8 mouse cellular contexts compared by ENCODE assay signal in the genomic region with DNA sequence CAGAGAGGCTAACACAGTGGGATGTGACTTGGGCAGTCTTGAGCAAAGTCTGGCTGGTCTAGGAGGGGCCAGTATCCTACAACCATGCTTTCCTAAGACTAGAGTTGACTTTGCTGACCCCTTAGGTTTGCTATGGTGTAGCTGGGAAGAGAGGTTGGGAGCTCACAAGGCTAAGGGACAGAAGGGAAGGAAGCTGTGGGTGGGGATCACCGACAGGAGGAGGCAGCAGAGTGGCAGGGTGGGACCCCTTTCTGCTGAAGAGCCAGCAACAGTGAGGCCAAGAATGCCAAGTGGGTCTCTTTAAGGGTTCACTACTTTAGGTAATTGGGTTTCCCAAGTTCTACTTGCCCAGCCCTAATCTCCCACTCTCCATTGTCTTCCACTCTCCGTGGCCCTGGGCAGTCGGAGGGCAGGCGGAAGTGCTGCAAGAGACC.
A peak's percentile ranks its signal among the peaks of the same experiment; 100 is the strongest.
DNase-seq lines count a peak whose midpoint lies in the region; ATAC-seq and TF ChIP-seq lines count a peak whose summit lies in the region.

No protein-coding gene starts in this region.

- H3K4me2 ChIP-seq in kidney, postnatal 0 days (ENCODE audit: low read length), result peak overlapping the region; percentile 77
- peak overlapping the region; percentile 55 for H3K4me2 ChIP-seq in forebrain, embryonic 14.5 days (ENCODE audit: low read length)
- H3K4me2 ChIP-seq in limb, embryonic 14.5 days (replicated peaks; ENCODE audit: low read depth, low read length, severe bottlenecking), result peak overlapping the region; percentile 70; the same call in 1 of the 2 replicates
- H3K4me2 ChIP-seq in neural tube, embryonic 15.5 days, result peak overlapping the region; percentile 77

- no peaks in the 10 kb centered on the region for H3K9me3 ChIP-seq in kidney, postnatal 0 days (replicated peaks; ENCODE audit: low read length)
- H3K9me3 ChIP-seq in forebrain, embryonic 14.5 days (replicated peaks; ENCODE audit: control insufficient read depth, low read length), result no peaks in the 10 kb centered on the region
- H3K9me3 ChIP-seq in limb, embryonic 14.5 days (ENCODE audit: control insufficient read depth, low read length), result no peaks in the 10 kb centered on the region
- H3K9me3 ChIP-seq in neural tube, embryonic 15.5 days (replicated peaks), result no peaks in the 10 kb centered on the region

- 27% methylated on average over 4 of the region's 4 CpGs for WGBS in kidney, postnatal 0 days
- 6% methylated on average over 4 of the region's 4 CpGs for WGBS in forebrain, embryonic 14.5 days
- WGBS in limb, embryonic 14.5 days, result 46% methylated on average over 4 of the region's 4 CpGs
- 13% methylated on average over 4 of the region's 4 CpGs for WGBS in neural tube, embryonic 15.5 days

- ATAC-seq in kidney, postnatal 0 days (replicated peaks; ENCODE audit: low FRiP score, low read depth), result no peak
- no peak for ATAC-seq in forebrain, embryonic 14.5 days
- no peak for ATAC-seq in limb, embryonic 14.5 days (ENCODE audit: low FRiP score, low read depth)
- ATAC-seq in neural tube, embryonic 15.5 days (ENCODE audit: low FRiP score), result no peak

- H3K27me3 ChIP-seq in kidney, postnatal 0 days (ENCODE audit: insufficient read depth, low read length), result no peaks in the 10 kb centered on the region
- H3K27me3 ChIP-seq in forebrain, embryonic 14.5 days (replicated peaks; ENCODE audit: control insufficient read depth, insufficient read depth, low read length), result no peaks in the 10 kb centered on the region
- no peaks in the 10 kb centered on the region for H3K27me3 ChIP-seq in limb, embryonic 14.5 days (ENCODE audit: control insufficient read depth, insufficient read depth, low read length)
- no peaks in the 10 kb centered on the region for H3K27me3 ChIP-seq in neural tube, embryonic 15.5 days (replicated peaks)

- H3K9ac ChIP-seq in kidney, postnatal 0 days (ENCODE audit: low read depth, low read length), result peak overlapping the region; percentile 1; the same call in 1 of the 2 replicates
- peak overlapping the region; percentile 73 for H3K9ac ChIP-seq in forebrain, embryonic 14.5 days (ENCODE audit: low read length)
- H3K9ac ChIP-seq in limb, embryonic 14.5 days (ENCODE audit: low read depth, low read length, severe bottlenecking), result no peak overlapping the region
- H3K9ac ChIP-seq in neural tube, embryonic 15.5 days (replicated peaks), result no peak overlapping the region

- TF ChIP-seq POLR2A in limb, embryonic 14.5 days (IDR thresholded peaks at IDR 0.05; ENCODE audit: borderline replicate concordance, extremely low read depth, insufficient read depth, insufficient read length), result no peak

- H3K27ac ChIP-seq in kidney, postnatal 0 days, result peak overlapping the region; percentile 87
- peak overlapping the region; percentile 98 for H3K27ac ChIP-seq in forebrain, embryonic 14.5 days (ENCODE audit: low read depth, low read length)
- H3K27ac ChIP-seq in limb, embryonic 14.5 days (replicated peaks; ENCODE audit: low read depth, low read length), result no peak overlapping the region
- peak overlapping the region; percentile 81 for H3K27ac ChIP-seq in neural tube, embryonic 15.5 days (replicated peaks)

- peak; percentile 31 for TF ChIP-seq CTCF in kidney, postnatal 0 days (IDR thresholded peaks at IDR 0.05; ENCODE audit: low read depth)

- H3K4me1 ChIP-seq in kidney, postnatal 0 days (replicated peaks; ENCODE audit: insufficient read depth, low read length), result peaks cover 23% of the 10 kb centered on the region
- peaks cover 21% of the 10 kb centered on the region for H3K4me1 ChIP-seq in forebrain, embryonic 14.5 days (ENCODE audit: control insufficient read depth, insufficient read depth, low read length)
- peaks cover 17% of the 10 kb centered on the region for H3K4me1 ChIP-seq in limb, embryonic 14.5 days (ENCODE audit: control insufficient read depth, insufficient read depth, low read length)
- peaks cover 24% of the 10 kb centered on the region for H3K4me1 ChIP-seq in neural tube, embryonic 15.5 days

- peak; percentile 39 for DNase-seq in kidney, postnatal 0 days (ENCODE audit: low spot score)
- DNase-seq in kidney, adult 9 months, result no peak
- no peak for DNase-seq in forebrain, embryonic 14.5 days (ENCODE audit: low spot score)
- no peak for DNase-seq in limb, embryonic 14.5 days (ENCODE audit: low spot score)
- no peak for DNase-seq in right cerebral cortex, adult 2 months (ENCODE audit: low spot score in 2 of 2)
- no peak for DNase-seq in T-cell, adult 2 months (ENCODE audit: low spot score)
- DNase-seq in cerebellum, postnatal 36 days, result no peak

- H3K4me3 ChIP-seq in kidney, postnatal 0 days (replicated peaks; ENCODE audit: low read depth, low read length), result no peak overlapping the region
- 0 out of 2 replicates have a peak overlapping the region, but pooled peaks have one; percentile 20 for H3K4me3 ChIP-seq in forebrain, embryonic 14.5 days (ENCODE audit: low read depth, low read length)
- no peak overlapping the region for H3K4me3 ChIP-seq in limb, embryonic 14.5 days (replicated peaks; ENCODE audit: low read length)
- no peak overlapping the region for H3K4me3 ChIP-seq in neural tube, embryonic 15.5 days (replicated peaks)

- H3K36me3 ChIP-seq in kidney, postnatal 0 days (ENCODE audit: insufficient read depth, low read length), result no peaks in the 10 kb centered on the region
- no peaks in the 10 kb centered on the region for H3K36me3 ChIP-seq in forebrain, embryonic 14.5 days (ENCODE audit: control insufficient read depth, insufficient read depth, low read length)
- H3K36me3 ChIP-seq in limb, embryonic 14.5 days (ENCODE audit: control insufficient read depth, insufficient read depth, low read length), result no peaks in the 10 kb centered on the region
- no peaks in the 10 kb centered on the region for H3K36me3 ChIP-seq in neural tube, embryonic 15.5 days

Comparison
In these comparisons a context has a peak if more than half of its experiments do, and no peak if none do; other contexts are left out.
1. H3K9ac ChIP-seq: peak in kidney, postnatal 0 days (single experiment) and forebrain, embryonic 14.5 days (single experiment); none in limb, embryonic 14.5 days (single experiment) and neural tube, embryonic 15.5 days (single experiment).
2. Peak in every context shown above with its lines, with median percentiles within 50 percentile points of each other: H3K4me2 ChIP-seq.